Mouse (Mus musculus) mesoderm, embryonic 11.5 days (tissue): Measurements from ENCODE around the gene A3galt2.

ENCODE experiments used
- DNase-seq: peaks from one replicate; pipeline ENCODE4 v3.0.0-alpha.2; 2012; ENCODE audit warnings: low read depth, low spot score

The A3galt2 gene

DNA sequence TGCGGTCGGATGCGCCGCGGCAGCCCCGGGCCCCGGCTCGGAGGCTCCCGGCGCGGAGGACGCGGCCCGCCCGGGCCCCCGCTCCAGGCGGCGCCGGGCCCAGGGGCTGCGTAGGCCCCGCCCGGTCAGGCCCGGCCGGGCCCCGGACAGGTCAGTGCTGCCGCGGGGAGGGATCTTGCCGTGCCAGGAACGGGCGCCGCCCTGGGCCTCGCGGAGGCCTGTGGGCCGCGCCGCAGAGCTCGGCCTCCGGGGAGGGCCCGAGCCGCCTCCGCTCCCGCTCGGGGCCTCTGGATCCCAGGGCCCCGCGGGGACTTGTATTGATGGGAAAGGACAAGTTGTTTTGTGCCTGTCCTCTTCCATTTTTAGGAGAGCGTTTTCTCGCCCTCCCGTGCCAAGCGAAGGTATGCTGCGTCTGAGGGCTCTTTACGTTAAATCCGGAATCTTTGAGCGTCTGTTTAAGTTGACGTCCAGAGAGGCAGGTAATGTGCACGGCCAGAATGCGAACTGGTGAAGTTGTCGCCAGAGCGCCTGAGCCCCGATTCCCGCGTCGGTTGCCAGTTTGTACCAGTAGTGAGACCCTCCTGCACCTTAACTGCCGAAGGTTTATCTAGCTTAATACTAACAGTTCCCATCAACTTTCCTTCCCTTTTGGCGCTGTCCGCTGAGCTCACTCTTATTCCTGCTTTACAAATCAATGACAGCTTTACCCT lies 27.3 kb upstream of the A3galt2 start:
- DNase-seq = no peak

DNA sequence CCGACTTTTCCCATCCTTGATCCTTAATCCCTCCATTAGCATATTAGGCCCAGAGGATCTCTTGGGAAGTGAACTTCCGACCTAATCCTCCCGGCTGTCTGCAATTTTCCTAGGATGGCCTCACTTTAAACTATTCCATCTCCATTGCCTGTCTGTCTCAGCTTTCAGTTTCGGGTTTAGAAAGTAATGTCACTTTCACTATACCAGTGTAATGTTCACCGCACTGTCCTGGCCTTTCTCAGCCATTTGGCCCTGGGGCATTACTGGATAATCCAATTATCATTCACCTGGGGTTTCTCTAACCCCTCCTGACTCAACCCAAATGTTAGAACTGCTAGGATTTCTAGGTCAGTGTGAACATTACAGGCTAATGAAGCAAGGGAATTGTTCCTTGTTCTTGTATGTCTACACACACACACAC lies 26.7 kb upstream of the A3galt2 start:
- no peak for DNase-seq

DNA sequence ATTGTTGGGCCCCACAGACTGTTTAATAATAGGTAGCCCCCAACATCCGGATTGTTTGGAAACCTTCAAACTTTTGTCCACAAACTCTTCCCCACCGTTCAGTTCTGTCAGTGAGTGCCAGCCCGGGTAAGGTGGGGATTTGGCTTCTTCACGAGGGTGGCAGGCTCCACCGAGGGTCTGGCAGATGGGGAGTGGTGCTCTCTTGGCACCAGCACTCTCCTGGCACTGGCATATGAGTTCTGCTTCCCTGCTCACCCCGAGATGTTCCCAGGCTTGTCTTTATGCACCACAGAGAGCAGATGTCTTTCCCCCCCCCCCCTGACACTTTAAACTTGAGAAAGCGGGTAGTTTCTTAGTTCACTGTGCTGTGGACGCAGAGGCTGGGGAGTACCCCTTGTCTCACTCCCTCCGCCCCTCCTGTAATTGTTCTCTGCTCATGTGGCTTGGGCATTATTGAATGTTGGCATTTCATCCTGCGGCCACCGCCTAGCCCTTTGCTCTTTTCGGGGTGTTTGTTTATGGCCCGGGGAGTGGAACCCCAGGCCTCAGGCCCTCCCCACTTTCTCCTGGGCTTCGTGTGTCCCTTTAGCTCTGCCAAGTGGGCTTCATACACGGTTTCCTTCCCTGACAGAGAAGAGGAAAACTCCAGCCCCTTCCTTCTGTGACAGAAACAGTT lies 26.0 kb upstream of the A3galt2 start:
- no peak for DNase-seq

DNA sequence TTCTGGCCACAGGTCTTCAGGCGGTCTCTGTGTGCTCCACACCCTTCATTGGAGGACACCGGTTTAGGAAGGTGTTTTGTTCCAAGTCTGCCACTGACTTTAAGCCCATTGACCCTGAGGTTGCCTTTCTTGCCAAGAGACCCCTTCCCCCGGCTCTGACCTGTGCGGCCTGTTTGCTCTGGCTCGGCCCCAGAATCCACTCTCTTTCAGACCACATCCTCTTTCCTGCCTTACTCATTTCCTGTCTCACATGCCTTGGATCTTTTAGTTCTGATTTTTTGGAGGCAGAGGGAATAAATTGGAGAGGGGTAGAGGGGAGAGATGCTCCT lies 25.5 kb upstream of the A3galt2 start:
- no peak for DNase-seq

DNA sequence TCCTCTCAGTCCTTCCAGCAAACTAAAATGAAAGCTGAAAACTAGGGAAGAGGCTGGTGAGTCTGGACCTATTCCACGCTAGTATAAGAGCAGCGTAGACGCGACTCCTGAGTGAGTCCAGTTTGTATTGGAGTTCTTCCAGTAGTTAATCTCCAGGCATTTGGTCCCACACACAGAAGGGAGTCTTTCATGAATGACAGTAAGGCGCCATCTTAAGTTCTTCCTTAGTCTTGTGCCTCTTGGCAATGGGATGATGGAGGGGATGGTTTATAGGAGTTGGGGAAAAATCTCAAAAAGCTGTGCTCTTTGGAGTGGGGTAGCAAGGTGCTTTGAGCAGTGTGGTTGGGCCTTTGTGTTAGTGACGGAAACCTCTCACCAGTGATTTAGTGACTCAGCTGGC lies 24.9 kb upstream of the A3galt2 start:
- DNase-seq = no peak

DNA sequence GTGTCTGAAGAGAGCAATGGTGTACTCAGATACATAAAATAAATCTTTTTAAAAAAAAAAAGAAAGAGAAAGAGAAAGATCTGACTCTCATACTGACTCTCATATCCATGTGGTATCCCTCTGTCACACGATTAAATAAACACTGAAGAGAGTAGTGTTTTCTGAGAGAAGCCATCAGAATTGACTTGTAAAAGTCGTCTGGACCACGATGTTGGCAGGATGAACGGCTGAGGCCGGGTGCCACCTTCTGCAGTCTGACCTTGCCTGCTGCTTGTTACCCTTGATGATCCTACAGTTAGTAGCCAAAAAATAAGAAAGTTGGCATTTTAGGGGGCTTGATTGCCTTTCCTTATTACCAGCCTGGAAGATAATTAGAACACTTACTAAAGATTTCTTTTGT lies 22.4 kb upstream of the A3galt2 start:
- no peak for DNase-seq

DNA sequence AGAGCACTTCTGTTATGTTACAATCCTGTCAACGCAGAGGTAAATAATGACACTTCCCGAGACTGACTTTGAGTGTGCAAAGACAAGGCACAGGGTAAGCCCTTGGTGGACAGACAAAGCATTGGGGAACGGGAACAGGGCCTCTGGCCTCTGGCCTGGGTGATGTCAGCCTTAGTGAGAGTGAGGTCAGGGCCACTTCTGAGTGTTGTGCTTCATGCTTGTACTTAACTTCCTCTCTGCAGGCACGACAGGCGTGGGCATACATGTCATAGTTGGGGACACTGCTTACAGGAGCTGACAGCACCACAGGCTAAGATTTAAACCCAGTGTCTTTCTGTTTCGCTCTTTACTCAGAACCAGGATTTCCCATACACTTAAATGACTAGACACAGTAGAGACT lies 21.7 kb upstream of the A3galt2 start:
- no peak for DNase-seq

DNA sequence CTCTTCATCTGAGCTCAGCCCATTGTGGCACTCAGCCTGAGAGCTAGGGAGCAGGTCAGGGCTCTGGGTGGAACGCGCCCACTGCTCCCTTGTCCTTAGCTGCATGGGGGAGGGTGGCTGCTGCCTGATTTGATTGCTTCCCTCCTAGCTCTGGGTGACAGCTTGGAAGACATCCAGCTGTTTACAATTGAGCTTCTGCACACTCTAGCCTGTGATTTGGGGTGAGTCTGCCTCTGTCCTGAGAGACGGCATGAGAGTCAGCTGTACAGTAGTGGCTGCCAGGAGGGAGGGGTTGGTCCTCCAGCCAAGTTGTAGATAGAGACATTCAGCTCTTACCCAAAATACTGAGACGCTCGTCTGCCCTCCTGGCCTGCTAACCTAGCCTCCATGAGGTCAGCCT lies 20.9 kb upstream of the A3galt2 start:
- DNase-seq = no peak

DNA sequence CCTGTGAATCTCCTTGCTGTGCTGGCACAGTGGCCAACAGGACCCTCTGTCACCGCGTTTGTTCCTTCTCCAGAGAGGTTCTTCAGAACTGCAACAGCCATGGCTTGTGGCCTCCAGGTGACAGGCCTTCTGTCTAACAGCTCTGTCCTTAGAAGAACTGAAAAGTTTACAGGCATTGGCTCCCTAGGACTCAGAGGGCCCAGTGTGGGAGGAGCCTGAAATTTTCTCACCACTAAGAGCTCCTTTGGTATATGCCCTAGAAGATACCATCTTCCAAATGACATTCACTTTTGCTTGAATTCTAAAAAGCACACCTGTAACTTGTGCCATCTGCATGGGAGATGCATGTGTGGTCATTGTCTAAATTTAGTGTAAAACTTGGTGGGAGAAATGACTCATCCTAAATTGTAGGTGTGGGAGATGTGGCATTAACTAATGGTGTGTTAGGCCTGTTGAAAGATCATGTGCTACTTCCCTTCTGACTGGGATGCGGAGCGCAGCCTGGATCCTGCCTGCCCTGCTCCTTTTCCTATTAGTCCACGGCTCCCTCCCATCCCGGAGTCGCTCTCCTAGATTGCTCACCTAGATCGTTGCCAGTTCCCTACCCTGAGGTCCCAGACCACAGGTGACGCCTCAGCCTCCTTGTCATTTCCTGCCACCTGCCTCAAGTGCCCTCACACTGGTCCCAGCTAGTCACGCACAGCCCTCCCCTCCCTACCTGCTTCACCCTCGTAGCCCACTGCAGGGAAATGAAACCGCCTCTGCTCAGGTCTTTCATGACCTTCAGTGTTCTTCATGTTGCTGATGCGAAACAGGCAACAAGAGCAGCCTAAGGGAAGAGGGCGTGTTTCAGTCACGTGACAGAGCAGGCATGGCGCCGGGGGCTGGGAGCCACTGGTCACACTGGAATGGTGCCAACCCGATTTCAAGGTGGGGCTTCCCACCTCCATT lies 20.2 kb upstream of the A3galt2 start:
- no peak for DNase-seq

DNA sequence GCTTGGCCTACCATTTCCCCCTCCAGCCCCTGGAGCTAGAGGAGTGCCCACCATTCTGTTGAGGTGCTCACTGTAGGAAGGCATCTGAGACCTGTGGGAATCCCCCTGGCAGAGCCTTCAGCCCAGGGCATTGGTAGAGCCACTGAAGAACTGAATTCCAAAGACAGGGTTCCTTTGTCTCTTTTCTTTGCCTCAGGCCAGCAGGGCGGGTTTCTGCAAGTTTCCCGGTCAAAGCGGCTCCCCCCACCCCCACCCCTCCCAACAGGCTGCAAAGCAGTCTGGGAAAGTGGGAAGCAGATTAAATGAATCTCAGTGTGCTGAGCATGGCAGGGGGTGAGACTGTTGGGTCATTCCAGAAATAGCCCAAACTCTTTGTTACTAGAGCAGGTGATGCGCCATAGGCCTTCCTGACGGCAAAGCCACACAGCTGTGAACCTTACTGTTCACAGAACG lies 18.0 kb upstream of the A3galt2 start:
- DNase-seq = peak; percentile 71

DNA sequence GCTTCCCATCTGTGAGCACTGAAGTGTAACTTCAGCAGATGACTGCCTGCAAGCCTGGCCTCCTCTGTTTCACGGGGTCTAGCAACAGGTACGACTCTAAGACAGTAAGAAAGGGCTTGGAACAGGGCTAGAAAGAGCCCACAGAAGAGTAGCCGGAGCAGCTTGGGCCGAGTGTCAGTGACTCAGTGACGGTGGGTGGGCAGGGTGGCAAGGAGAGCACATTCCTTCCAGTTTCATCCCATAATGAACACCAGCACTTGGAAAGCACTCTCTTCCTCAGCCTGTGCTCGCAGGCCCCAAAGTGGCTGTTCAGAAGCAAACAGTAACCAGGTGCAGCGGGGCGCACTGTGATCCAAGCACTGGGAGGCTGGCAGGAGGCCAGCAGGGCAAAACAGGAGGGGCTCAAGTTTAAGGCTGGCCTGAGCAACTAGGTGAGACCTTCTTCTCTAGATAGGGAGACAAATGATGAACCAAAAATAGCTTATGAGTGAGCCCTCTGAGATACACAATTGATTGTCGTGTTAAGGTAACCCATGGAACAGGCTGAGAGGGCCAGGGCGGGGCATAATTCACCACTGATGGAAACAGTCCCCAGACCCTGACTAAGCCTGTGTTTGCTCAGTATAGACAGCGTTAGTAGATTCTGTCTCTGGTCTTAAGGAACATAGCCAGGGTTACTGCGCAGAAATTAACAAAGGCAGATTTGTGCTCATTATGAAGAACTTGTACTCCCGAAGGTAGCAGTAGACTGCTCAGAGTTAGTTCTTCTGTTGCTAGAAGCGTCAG lies 17.1 kb upstream of the A3galt2 start:
- no peak for DNase-seq

DNA sequence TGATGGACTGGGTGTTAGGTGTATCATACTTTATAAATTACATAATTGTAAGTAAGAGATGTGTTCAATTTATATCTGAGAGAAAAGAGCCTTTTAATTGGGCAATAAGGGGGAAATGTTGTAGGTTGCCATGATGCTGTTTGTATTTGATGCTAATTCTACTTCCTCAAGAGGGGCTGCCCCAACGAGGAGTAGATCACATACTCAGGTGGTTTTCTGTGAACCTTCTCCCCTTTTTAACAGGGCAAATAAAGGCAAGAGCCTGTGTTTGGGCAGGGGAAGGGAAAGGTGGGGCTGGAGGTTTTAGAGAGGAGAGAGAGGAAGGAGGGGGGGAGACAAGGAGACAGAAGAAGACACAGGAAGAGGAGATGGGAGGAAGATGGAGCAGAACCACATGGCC lies 14.3 kb upstream of the A3galt2 start:
- no peak for DNase-seq

DNA sequence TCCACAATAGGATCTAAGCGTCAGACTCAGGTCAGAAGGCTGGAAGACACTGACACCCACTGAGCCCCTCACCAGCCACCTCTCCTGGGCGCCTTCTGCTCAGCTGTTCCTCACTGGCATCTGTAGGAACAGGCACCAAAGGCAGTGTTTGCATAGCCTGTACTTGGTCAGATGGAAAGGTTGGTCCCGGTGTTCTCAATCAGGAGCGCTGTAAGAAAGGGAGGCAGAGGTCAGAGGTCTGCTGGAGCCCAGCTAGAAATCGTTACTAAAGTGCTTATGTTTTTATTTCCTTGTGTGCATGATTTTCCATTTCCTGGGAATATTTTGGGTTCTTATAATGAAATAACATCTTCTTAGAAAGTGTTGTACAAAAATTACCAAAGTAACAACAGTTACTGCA lies 13.3 kb upstream of the A3galt2 start:
- DNase-seq = no peak

DNA sequence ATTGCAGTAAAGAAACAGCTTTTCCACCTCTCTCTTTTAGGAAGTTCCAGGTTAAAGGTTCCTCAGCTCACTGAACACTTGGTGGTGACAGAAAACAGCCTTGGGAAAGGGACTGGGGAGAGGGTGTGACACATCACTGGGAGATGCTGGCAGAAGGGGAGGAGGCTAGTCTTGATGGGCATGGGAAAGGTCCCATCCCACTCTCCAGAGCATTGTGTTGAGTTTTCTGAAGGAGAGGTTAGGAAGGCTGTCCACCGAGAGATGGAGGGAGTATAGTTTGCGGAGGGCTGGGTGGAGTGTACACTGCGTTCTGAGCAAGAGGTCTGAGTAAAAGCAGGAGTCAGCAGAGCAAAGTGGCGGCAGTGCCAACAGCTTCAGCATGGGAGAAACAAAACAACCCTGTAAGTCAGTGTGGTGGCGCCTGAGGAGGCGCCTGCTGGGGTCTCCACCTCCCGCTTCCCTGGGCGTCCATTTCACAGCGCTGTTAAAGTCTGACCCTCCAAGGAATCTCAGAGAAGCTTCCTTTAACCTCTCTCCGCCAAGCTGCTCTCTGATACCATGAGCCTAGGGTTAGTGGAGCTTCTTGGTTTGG lies 12.7 kb upstream of the A3galt2 start:
- no peak for DNase-seq

DNA sequence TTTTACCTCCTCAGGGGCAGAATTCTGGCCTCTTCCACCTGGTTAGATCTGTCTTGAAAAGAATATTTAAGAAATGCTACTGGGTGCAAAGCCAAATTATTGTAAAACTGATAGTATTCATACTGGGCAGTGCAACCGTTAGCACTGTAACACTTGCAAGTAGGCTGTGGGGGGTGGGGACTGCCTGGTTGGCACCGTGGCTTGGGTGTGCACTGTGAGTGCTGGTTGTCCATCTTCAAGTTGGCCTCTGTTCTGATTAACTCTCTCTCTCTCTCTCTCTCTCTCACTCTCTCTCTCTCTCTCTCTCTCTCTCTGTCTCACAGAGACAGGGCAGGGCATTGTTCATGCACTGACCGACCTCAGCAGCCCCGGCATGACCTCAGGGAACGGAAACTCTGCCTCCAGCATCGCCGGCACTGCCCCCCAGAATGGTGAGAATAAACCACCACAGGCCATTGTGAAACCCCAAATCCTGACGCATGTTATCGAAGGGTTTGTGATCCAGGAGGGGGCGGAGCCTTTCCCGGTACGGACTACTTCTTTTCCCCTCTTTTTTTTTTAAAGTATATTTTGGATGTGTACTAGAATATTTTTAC lies 12.0 kb upstream of the A3galt2 start:
- no peak for DNase-seq

DNA sequence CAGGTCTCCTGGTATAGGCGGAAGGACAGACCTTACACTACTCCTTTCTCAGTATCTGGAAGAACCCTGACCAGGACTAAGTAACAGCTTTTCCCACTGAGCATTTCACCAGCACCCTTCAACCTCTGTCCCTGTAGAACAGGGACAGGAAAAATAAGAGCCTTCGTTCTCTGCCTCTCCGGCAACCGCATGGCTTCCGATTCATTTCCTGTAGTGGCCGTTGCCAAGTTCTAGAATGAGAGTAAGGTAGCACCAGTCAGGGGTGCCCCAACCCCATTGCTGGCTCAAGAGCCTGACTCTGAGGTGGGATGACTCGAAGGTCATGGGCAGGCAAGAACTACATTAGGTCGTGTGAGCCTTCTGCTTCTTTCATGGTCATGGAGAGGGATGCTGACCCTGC lies 10.0 kb upstream of the A3galt2 start:
- no peak for DNase-seq

DNA sequence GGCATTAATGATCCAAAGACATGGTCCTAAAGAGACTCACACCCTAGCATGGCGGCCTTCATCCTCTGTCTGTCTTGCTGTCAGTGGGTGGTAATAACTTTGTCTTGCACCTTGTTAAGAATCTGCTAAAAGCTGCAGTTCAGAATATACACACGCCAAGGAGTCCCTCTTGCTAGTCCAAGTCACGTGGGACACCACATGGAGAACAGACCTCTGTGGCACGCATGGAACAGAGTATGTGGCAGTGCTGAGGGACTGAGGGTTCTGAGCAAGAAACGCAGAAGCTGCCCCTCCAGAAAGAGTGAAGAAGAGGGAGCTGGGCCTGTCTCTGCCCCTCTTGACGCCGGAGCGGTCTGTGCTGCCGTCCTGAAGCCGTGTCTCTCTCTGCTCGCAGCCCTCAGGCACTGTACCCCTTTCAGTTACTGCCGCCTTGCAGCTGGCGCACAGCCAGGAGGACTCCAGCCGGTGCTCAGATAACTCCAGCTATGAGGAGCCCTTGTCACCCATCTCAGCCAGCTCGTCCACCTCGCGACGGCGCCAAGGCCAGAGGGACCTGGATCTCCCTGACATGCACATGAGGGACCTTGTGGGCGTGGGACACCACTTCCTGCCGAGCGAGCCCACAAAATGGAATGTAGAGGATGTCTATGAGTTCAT lies 7.4 kb upstream of the A3galt2 start:
- no peak for DNase-seq

DNA sequence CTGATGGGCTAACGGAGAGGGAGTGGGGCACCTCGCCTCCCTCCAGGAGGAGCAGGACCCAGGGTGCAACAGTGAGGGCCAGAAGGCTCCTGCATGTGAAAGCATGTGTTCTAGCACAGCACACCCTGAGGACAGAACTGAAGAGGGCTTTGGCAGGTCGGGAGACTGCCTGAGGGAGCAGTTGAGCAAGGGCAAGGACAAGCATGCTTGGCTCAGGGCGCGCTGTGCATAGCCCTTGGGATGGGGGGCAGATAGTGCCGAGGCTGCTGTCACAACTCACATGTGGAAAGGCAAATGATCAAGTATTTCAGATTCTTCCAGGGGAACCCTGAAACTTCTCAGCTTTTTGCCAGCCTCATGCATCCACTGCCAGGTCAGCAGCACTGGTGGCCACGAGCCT lies 6.9 kb upstream of the A3galt2 start:
- DNase-seq = no peak

DNA sequence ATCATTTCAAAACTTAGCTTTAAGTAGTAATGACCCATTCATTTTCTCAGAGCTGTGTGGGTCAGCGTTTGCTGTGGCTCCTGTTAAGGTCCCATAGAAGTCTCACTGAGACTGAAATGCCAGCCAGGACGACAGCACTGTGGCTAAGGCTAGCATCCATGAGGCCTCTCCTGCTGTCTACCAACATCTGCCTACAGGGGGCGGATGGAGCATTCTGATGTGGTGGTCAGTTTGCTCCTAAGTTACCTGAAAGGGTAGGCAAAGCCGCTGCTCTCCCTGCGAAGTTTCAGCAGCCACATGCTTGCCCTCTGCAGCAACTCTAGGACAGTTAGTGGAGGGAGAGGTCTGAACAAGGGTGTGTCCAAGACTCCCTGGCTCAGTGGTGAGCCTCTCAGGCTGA lies 4.2 kb upstream of the A3galt2 start:
- DNase-seq = no peak

DNA sequence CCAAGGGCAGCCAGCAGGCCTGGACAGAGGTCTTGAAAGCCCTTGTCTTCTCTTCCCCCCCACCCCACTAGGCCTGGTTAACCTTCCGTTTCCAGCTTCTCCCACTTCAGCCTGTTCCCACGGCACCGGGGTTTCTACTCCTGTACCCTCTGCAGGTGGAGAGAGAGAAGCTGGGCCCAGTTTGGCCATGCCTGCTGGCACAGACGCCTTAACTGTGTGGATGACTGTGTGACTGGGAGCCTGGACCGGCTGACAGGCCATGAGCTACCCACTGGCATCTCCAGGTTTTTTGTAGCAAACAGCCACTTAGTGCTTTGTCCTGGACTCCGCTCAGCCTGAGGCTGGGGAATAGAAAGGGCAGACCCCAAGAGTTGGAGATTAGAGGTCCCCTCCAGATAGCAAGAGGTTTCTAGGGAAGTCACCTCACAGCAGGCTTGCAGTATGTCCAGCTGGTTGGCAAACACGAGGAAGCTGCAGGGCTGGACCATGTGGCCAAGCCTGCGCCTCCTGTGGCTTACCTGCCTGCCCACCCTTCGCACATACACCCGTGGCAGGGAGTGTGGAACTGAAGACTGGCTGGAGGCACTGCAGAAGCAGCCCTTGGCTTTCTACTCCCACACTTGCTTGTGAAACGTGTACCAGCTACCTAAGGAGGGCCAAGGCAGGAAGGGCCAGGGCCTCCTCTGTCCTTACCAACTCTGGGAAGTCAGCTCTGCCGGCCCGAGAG lies 3.0 kb upstream of the A3galt2 start:
- no peak for DNase-seq
